Mouse (Mus musculus) cerebral cortex, adult 2 months (tissue): ENCODE results near the gene Vti1a.

ENCODE experiments used
- WGBS: fragments of 180-500 bp; shearing (Covaris S2); methylation state at CpG from one replicate; pipeline ENCODE4 v1.1.7; 2018; 5-methylcytosine and 5-hydroxymethylcytosine counted together

The Vti1a gene

GRCm38 (mm10) chr19:55587638-55588421 lies 271.7 kb downstream of the Vti1a start:
- WGBS = 86% methylated on average over 14 of the region's 14 CpGs

- 75% methylated on average over 16 of the region's 16 CpGs for WGBS
These were observed 273.1 kb downstream of the Vti1a start for GRCm38 (mm10) chr19:55588948-55589896.

- 49% methylated on average over 26 of the region's 26 CpGs for WGBS
These were observed 277.0 kb downstream of the Vti1a start for GRCm38 (mm10) chr19:55592876-55593691.

GRCm38 (mm10) chr19:55593729-55594444 lies 277.8 kb downstream of the Vti1a start:
- WGBS = 80% methylated on average over 16 of the region's 16 CpGs

- WGBS = 98% methylated on average over 3 of the region's 3 CpGs
These were observed 278.4 kb downstream of the Vti1a start for GRCm38 (mm10) chr19:55594451-55594850.

- WGBS = 72% methylated on average over 9 of the region's 9 CpGs
These were observed 280.0 kb downstream of the Vti1a start for GRCm38 (mm10) chr19:55595945-55596649.

- WGBS = 89% methylated on average over 6 of the region's 6 CpGs
These were observed 280.7 kb downstream of the Vti1a start for GRCm38 (mm10) chr19:55596804-55597203.

GRCm38 (mm10) chr19:55597296-55597695 lies 281.2 kb downstream of the Vti1a start:
- 79% methylated on average over 2 of the region's 2 CpGs for WGBS

GRCm38 (mm10) chr19:55597951-55598350 lies 281.9 kb downstream of the Vti1a start:
- WGBS = 89% methylated on average over 12 of the region's 12 CpGs

- 69% methylated on average over 6 of the region's 6 CpGs for WGBS
These were observed 283.0 kb downstream of the Vti1a start for GRCm38 (mm10) chr19:55599124-55599523.

- WGBS = 75% methylated on average over 10 of the region's 10 CpGs
These were observed 291.6 kb downstream of the Vti1a start for GRCm38 (mm10) chr19:55607725-55608124.

GRCm38 (mm10) chr19:55608858-55609375 lies 292.8 kb downstream of the Vti1a start:
- 88% methylated on average over 14 of the region's 14 CpGs for WGBS

- 92% methylated on average over 3 of the region's 3 CpGs for WGBS
These were observed 293.7 kb downstream of the Vti1a start for GRCm38 (mm10) chr19:55609806-55610205.

- 94% methylated on average over 5 of the region's 5 CpGs for WGBS
These were observed 299.6 kb downstream of the Vti1a start for GRCm38 (mm10) chr19:55615743-55616142.

- 97% methylated on average over 7 of the region's 7 CpGs for WGBS
These were observed 300.2 kb downstream of the Vti1a start for GRCm38 (mm10) chr19:55616276-55616675.

GRCm38 (mm10) chr19:55616937-55617336 lies 300.8 kb downstream of the Vti1a start:
- WGBS = 89% methylated on average over 8 of the region's 8 CpGs

- 95% methylated on average over 7 of the region's 7 CpGs for WGBS
These were observed 302.5 kb downstream of the Vti1a start for GRCm38 (mm10) chr19:55618546-55618945.

GRCm38 (mm10) chr19:55620411-55621008 lies 304.4 kb downstream of the Vti1a start:
- WGBS = 71% methylated on average over 14 of the region's 14 CpGs

GRCm38 (mm10) chr19:55621011-55621625 lies 305.0 kb downstream of the Vti1a start:
- WGBS = 78% methylated on average over 12 of the region's 12 CpGs
